Mouse (Mus musculus) adrenal gland, adult 10 weeks (tissue): ENCODE measurements around the gene Arhgef28. TPM values are rescaled to one million over a fixed set of nuclear protein-coding genes. Genes with fewer than 3 reads are reported as not detected.

Experiments used
- polyA plus RNA-seq: library from polyadenylated mRNA; stranded (reverse); fragments of 350-450 nt; fragmentation: Illumina TruSeq; extraction: RNeasy Lipid Tissue Mini Kit (QIAGEN cat#74804); gene quantifications from one replicate; pipeline ENCODE4 v1.2.3, GENCODE M21; 2014; ENCODE audit warnings: low read depth, low replicate concordance

Arhgef28 gene
- polyA plus RNA-seq = 4.9 TPM

DNA sequence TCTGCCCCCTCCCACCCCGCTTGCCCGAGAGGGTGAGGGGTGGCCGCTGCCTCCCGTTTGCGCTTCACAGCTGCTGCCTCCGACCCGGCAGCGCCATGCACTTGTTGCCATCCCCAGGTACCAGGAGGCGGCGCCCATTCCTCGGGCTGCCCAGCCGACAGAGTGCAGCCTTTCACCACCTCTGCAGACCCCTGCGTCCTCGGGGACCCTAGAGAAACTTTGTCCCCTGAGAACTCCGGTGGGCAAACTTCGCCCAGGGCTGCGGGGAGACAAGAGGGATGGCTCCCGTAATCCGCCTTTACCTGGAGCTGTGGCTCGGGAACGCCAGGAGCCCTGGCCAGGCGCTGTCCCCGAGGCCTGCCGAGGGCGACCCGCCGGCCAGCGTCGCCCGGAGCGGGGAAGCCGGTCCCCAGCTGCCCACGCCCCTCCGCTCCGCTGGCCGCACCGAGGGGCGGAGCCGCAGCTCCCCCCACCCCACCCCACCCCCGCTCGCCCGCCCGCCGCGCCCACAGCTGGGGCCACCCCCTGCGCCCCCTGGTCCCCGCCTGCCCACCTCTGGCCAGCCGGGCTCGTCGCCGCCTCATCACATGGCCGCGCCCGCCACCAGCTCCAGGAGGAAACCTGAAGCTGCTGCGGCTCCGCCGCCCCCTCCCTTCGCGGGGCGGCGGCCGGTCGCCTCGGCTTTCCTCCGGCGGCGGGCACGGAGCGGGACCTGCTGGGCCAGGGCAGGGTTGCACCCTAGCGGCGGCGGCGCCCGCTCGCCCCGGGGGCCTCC lies at the start of gene Arhgef28:
Gene Arhgef28, minus strand, starts transcription at position 669 of the 775 bp plus-strand sequence.

Other genes with a start within 250 kb of the Arhgef28 start
- 26.3 TPM for gene Utp15, start 56.6 kb upstream of the Arhgef28 start, polyA plus RNA-seq
- gene Ankra2, start 56.6 kb upstream of the Arhgef28 start, polyA plus RNA-seq = 36.4 TPM
- not detected for gene Gm21976, start 73.4 kb upstream of the Arhgef28 start, polyA plus RNA-seq
- 871 TPM for gene Btf3, start 110.6 kb upstream of the Arhgef28 start, polyA plus RNA-seq
- 0.47 TPM for gene Foxd1, start 147.8 kb upstream of the Arhgef28 start, polyA plus RNA-seq